Mouse (Mus musculus) right cerebral cortex, postnatal 25 days (tissue): Measurements from ENCODE around the gene Rere.
"Not testable (repeated sequence)": the region's sequence is repeated elsewhere in the genome, so short reads cannot be mapped to it uniquely, and the experiment has no call there.

Experiments used
- DNase-seq: peaks from one replicate; pipeline ENCODE4 v3.0.0; 2022

The Rere gene

GRCm38 (mm10) chr4:150257252-150258204 lies 23.9 kb upstream of the Rere start:
- DNase-seq, result peak; percentile 58

DNA sequence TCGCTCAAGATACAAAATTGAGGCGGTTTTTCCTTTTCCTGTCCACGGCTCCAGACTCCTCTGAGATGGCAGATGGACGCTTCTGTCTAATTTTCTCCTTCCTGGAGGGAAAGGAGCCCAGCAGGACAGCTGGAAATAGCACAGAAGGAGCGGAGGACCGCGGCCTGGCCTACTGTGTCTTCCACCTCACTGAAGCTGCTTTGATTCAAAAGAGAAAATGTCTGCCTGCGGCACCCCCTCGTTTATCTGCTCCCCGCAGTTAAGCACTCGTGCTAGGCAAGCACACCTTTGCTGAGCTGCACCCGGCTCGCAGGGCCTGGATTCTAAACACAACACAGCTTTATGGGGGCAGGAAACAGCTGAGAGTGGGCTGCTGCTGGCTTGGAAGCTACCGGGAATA lies 23.1 kb upstream of the Rere start:
- DNase-seq, result no peak

- DNase-seq, result no peak
These were observed 21.9 kb upstream of the Rere start for GRCm38 (mm10) chr4:150259577-150259976.

DNA sequence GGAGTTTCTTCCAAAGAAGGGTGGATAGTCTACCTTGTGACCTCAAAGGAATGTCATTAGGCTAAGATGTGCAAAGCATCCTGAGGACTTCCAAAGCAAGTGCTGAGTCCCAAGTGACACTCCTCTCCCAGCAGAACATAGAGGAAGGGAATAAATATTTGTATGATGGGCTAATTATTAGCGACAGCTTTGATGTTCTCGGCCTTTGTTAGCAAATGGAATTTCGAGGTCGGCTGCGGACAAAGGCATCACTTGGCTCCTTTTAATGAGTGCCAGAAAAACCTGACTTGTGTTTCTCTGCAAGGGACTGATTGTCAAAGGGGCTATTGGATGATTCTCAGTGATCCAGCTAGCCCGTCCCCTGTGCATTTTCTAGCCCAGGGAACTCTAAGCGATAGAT lies 21.3 kb upstream of the Rere start:
- no peak for DNase-seq

GRCm38 (mm10) chr4:150260745-150261144 lies 20.7 kb upstream of the Rere start:
- no peak for DNase-seq

DNA sequence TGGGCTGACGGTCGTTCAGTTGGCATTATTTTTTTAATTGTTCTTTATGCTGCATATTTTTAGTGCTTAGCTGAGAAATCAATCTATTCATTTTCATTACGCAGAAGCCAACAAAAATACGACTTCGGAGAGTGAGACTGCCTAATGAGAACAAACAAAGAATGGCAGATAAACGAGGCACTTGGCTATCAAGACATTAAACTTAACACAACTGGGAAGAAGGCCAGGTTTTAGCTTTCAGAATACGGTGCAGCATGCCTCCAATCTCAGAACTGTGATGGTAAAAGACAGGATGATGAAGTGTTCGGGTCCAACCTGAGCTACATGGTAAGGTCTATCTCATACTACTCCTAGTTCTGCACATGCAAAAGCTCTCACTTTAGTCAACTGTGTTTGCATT lies 19.1 kb upstream of the Rere start:
- no peak for DNase-seq

DNA sequence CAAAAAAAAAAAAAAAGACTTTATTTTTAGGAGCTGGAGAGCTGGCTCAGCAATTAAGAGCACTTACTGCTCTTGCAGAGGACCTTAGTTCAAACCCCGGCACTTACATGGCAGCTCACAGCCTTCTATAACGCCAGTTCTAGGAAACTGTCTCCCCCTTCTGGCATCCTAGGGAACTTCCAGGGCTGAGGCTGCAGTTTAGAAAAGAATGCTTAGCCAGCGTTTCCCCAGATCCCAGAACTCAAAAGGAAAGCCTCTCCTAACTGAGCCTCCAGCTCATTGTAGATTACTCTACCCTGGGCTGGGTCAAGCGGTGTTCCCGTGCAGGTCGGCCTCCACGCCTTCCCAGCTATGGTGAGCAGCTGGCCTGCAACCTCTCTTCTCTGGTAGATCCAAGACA lies 16.5 kb upstream of the Rere start:
- no peak for DNase-seq

- no peak for DNase-seq
These were observed 16.0 kb upstream of the Rere start for GRCm38 (mm10) chr4:150265471-150265870.

DNA sequence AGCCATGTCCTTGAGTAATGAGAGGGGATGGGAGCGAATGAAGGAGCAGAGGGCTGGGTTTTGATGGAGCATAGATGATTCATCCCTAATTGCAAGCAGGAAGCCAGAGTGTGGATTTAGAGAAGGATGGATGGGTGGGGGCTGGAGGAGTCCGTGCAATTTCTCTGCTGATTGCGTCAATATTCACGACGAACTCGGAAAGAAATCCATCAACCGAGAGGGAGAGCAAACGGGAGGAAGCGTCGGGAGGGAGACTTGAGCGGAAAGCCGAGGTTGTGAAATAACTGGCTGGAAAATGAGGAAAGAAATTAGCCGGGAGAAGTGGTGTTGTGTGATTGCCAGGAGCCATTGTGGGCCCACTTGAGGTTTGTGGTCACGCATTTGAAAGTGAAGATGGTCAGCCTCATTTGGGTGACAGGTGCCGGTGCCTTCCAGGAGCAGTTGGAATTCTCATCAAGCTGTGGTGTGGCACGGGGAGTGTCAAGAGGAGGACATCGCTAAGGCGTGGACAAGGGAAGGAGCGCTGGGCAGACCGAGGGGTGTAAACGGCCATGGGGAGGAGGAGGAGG lies 14.7 kb upstream of the Rere start:
- no peak for DNase-seq

- DNase-seq, result no peak
These were observed 12.5 kb upstream of the Rere start for GRCm38 (mm10) chr4:150268674-150269653.

DNA sequence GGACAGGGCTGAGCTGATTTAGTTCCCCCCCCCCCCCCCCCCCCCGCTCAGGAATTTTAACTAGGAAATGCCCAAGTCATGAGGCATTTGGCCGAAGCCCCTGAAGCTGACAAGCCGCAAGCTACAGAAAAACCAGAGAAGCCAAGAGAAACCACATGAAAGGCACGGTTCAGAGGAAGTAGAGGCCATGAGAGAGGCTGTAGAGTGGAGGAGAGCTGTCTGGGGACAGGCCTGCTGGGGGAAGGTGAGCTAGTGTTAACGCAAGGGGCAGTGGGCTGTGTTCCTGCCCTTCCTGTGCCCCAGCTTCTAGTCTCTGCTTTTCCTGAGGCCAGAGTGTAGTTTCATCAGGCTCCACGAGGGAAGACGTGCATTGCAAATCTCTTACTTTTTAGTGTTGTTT lies 11.8 kb upstream of the Rere start:
- DNase-seq, result no peak

GRCm38 (mm10) chr4:150270718-150271117 lies 10.7 kb upstream of the Rere start:
- DNase-seq, result not testable (repeated sequence)

GRCm38 (mm10) chr4:150272725-150273124 lies 8.7 kb upstream of the Rere start:
- DNase-seq, result no peak

GRCm38 (mm10) chr4:150275531-150275930 lies 5.9 kb upstream of the Rere start:
- no peak for DNase-seq

DNA sequence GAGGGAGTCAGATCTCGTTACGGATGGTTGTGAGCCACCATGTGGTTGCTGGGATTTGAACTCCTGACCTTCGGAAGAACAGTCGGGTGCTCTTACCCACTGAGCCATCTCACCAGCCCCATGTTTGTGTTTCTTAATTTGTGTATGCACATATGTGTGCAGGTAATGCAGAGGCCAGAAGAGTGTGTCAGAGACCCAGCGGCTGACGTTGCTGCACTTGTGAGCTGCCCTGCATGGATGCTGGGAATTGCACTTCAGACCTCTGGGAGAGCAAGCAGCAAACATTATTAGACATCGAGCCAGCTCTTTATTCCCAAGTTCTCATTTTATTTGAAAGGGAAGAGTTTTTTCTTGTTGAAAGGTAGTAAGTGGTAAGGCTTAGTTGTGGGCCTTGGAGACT lies 2.1 kb upstream of the Rere start:
- DNase-seq, result not testable (repeated sequence)

GRCm38 (mm10) chr4:150280002-150280401 lies 1.4 kb upstream of the Rere start:
- DNase-seq, result no peak

GRCm38 (mm10) chr4:150280459-150280858 lies 987 bp upstream of the Rere start:
- DNase-seq, result no peak

GRCm38 (mm10) chr4:150281891-150282630 lies 615 bp downstream of the Rere start:
- peak; percentile 57 for DNase-seq

GRCm38 (mm10) chr4:150282631-150283334 lies 1.3 kb downstream of the Rere start:
- no peak for DNase-seq

- DNase-seq, result peak; percentile 11
These were observed 1.8 kb downstream of the Rere start for GRCm38 (mm10) chr4:150283335-150283638.

- peak; percentile 7 for DNase-seq
These were observed 2.5 kb downstream of the Rere start for GRCm38 (mm10) chr4:150283993-150284392.

DNA sequence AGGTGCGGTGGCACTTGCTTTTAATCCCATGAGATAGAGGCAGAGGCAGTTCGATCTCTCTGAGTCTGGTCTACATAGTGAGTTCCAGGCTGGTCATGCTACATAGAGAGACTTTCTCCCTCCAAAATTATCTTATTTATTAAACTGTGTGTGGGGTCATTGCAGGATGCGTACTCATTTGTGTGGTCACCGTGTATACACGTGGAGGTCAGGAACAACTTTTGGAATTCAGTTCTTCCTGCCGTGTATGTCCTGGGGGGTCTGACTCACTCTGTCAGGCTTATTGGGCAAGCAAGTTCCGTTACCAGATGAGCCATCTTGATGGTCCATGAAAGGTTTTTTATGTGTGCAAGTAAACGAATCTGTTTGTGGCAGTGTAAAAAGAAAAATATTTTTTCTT lies 5.5 kb downstream of the Rere start:
- no peak for DNase-seq
